Mouse (Mus musculus): ENCODE measurements around the gene Grk4.

Grk4 gene

GRCm38 (mm10) chr5:34772696-34773245 is 112.6 kb downstream of the Grk4 start:
- TF ChIP-seq GATA4 (IDR thresholded peaks at IDR 0.05; ENCODE audit: insufficient replicate concordance, low read length) = no peak

GRCm38 (mm10) chr5:34773392-34773791 is 113.2 kb downstream of the Grk4 start:
- TF ChIP-seq GATA4 (IDR thresholded peaks at IDR 0.05; ENCODE audit: insufficient replicate concordance, low read length) = no peak

- no peak for TF ChIP-seq GATA4 (IDR thresholded peaks at IDR 0.05; ENCODE audit: insufficient replicate concordance, low read length)
Measured at GRCm38 (mm10) chr5:34785027-34785426, 124.8 kb downstream of the Grk4 start.

GRCm38 (mm10) chr5:34791141-34791540 is 131.0 kb downstream of the Grk4 start:
- no peak for TF ChIP-seq GATA4 (IDR thresholded peaks at IDR 0.05; ENCODE audit: insufficient replicate concordance, low read length)

GRCm38 (mm10) chr5:34800292-34800953 is 140.2 kb downstream of the Grk4 start:
- no peak for TF ChIP-seq GATA4 (IDR thresholded peaks at IDR 0.05; ENCODE audit: insufficient replicate concordance, low read length)
